Mouse (Mus musculus) hindbrain, embryonic 16.5 days (tissue): ENCODE measurements around the gene Arhgap8. TPM values are rescaled to one million over a fixed set of nuclear protein-coding genes. Genes with fewer than 3 reads are reported as not detected.
"Not testable (repeated sequence)": the region's sequence is repeated elsewhere in the genome, so short reads cannot be mapped to it uniquely, and the experiment has no call there.

Source experiments
- ATAC-seq: fragments of 200-750 bp; cut with Nextera tagmentation; 2 replicates; pipeline ENCODE4 v1.8.0; 2017; ENCODE audit warnings: moderate TSS enrichment, moderate library complexity
- H3K27ac ChIP-seq: fragments of 300-500 bp; sonication (generic); 2 replicates; pipeline ENCODE4 v1.5.1; 2014; ENCODE audit warnings: low read depth, mild to moderate bottlenecking, control low read depth, low read length, moderate library complexity
- H3K27me3 ChIP-seq: fragments of 300-500 bp; sonication (generic); replicated peaks from 2 replicates; pipeline ENCODE4 v1.6.1; 2014; ENCODE audit warnings: low read length; ENCODE audit not compliant: control insufficient read depth, insufficient read depth
- H3K36me3 ChIP-seq: fragments of 300-500 bp; sonication (generic); 2 replicates; pipeline ENCODE4 v1.6.1; 2014; ENCODE audit warnings: mild to moderate bottlenecking, low read length, moderate library complexity, mixed read lengths; ENCODE audit not compliant: control insufficient read depth, insufficient read depth
- H3K4me1 ChIP-seq: fragments of 300-500 bp; sonication (generic); 2 replicates; pipeline ENCODE4 v1.6.1; 2014; ENCODE audit warnings: low read depth, low read length; ENCODE audit not compliant: control insufficient read depth, insufficient read depth
- H3K4me2 ChIP-seq: fragments of 300-500 bp; sonication (generic); 2 replicates; pipeline ENCODE4 v1.6.1; 2014; ENCODE audit warnings: mild to moderate bottlenecking, low read length, control low read depth, moderate library complexity
- H3K4me3 ChIP-seq: fragments of 300-500 bp; sonication (generic); 2 replicates; pipeline ENCODE4 v1.5.1; 2014; ENCODE audit warnings: mild to moderate bottlenecking, low read length, control low read depth, moderate library complexity
- H3K9ac ChIP-seq: fragments of 300-500 bp; sonication (generic); 2 replicates; pipeline ENCODE4 v1.6.1; 2014; ENCODE audit warnings: low read depth, mild to moderate bottlenecking, control low read depth, low read length, moderate library complexity
- H3K9me3 ChIP-seq: fragments of 300-500 bp; sonication (generic); 2 replicates; pipeline ENCODE4 v1.6.1; 2014; ENCODE audit warnings: mild to moderate bottlenecking, low read length, moderate library complexity; ENCODE audit not compliant: control insufficient read depth
- WGBS: fragments of 180-500 bp; shearing (Covaris S2); extraction: QIAGEN DNeasy Blood & Tissue Kit; methylation state at CpG from one replicate; pipeline ENCODE4 v1.1.7; 2014; 5-methylcytosine and 5-hydroxymethylcytosine counted together
- polyA plus RNA-seq: library from polyadenylated mRNA; unstranded; fragments of >200 nt; fragmentation: Nextera tagmentation; extraction: Ambion mirVana; gene quantifications from 2 replicates; pipeline ENCODE4 v1.2.1, GENCODE M21; 2015

Arhgap8 gene
- polyA plus RNA-seq, 1 experiment from 2014 or later = 0.61 TPM

DNA sequence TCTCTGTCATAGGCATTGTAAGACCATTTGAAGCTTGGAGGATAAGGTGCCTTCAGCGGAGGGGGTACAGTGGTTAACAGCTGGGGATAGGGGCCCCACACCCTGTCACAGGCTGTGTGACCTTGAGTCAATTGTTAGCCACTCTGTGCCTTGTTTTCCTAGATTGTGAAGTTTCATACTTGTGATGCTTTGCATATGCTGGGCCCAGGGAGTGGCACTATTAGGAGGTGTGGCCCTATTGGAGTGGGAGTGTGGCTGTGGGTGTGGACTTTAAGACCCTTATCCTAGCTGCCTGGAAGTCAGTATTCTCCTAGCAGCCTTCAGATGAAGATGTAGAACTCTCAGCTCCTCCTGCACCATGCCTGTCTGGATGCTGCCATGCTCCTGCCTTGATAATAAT lies 3.8 kb downstream of the Arhgap8 start:
- H3K9me3 ChIP-seq, H3K4me3 ChIP-seq, H3K36me3 ChIP-seq, H3K27ac ChIP-seq, H3K4me2 ChIP-seq, ATAC-seq, H3K9ac ChIP-seq: not testable (repeated sequence)
- Histone ChIP-seq H3K4me1 (peaks cover 13% of the 10 kb centered on the region), H3K27me3 (peaks cover 13% of the 10 kb centered on the region)
- WGBS = 87% methylated on average over 1 of the region's 1 CpGs

DNA sequence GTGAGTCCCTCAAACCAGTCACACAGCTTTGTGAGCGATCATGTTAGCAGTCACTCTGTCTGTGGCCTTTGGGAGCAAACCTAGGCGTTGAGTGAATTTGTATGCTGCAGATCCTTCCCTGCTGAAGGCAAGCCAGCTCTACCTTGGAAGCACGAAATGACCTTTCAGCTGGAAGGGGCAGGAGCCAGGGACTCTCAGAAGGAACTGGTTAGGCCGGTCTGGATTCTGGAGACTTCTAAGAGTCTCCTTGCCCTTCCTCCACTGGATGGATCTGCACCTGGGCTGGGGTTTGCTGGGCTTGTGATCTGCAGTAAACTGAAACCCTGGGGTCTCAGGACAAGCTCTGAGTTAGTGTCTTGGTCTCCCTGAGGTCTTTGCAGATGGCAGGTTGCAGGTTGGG lies 4.3 kb downstream of the Arhgap8 start:
- H3K9me3 ChIP-seq = no peaks in the 10 kb centered on the region
- H3K9ac ChIP-seq = no peak overlapping the region
- peaks cover 18% of the 10 kb centered on the region for H3K4me1 ChIP-seq
- ATAC-seq = no peak
- H3K4me3 ChIP-seq = no peak overlapping the region
- H3K4me2 ChIP-seq = no peak overlapping the region
- H3K27ac ChIP-seq = no peak overlapping the region
- peaks cover 12% of the 10 kb centered on the region for H3K27me3 ChIP-seq
- 77% methylated on average over 4 of the region's 4 CpGs for WGBS
- H3K36me3 ChIP-seq = no peaks in the 10 kb centered on the region

DNA sequence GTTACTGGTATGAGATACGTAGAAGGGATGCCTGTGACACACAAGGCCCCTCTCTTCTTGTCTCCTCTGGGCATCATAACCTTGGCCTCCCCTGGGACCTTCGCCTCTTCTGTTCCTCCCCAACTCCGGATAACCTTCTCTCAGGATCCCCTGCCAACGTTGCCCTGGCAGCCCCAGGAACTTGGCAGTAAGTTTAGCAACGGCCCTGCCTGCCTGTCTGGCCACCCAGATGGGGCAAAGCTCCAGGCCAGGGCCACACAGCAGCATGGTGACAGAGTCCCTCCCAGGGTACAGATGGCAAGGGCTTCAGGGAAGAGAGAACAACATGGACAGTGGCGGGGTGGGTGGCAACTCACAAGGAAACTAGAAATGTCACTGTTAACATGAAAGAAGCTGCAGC lies 9.8 kb downstream of the Arhgap8 start:
- Histone ChIP-seq H3K4me3 (no peak overlapping the region), H3K4me2 (no peak overlapping the region), H3K36me3 (no peaks in the 10 kb centered on the region), H3K27me3 (no peaks in the 10 kb centered on the region), H3K27ac (no peak overlapping the region), H3K4me1 (peaks cover 12% of the 10 kb centered on the region; the same call in 1 of the 2 replicates), H3K9ac (no peak overlapping the region), H3K9me3 (no peaks in the 10 kb centered on the region)
- 56% methylated on average over 6 of the region's 6 CpGs for WGBS
- peak; percentile 74 for ATAC-seq

DNA sequence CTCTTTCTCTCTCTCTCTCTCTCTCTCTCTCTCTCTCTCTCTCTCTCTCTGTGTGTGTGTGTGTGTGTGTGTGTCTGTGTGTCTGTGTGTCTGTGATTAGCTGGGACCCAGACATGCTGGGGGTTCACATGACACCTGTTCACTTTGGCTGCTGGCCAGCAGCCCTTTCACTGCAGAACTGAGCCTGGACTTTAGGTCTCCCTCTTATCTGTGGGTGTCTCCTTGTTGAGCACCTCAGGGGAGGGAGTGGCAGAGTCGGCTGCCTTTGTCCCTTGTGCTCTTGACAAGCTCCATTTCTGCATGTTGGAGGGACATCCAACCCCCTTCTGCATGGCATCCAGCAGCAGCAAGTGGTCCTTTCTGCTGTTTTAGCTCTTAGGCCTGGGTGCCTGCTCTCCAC lies 11.0 kb downstream of the Arhgap8 start:
- H3K4me2 ChIP-seq = no peak overlapping the region
- no peak overlapping the region for H3K4me3 ChIP-seq
- H3K9me3 ChIP-seq = no peaks in the 10 kb centered on the region
- 40% methylated on average over 1 of the region's 1 CpGs for WGBS
- H3K4me1 ChIP-seq = peaks cover 12% of the 10 kb centered on the region; the same call in 1 of the 2 replicates
- H3K36me3 ChIP-seq = no peaks in the 10 kb centered on the region
- H3K27ac ChIP-seq = no peak overlapping the region
- H3K27me3 ChIP-seq = no peaks in the 10 kb centered on the region
- ATAC-seq = no peak
- no peak overlapping the region for H3K9ac ChIP-seq

DNA sequence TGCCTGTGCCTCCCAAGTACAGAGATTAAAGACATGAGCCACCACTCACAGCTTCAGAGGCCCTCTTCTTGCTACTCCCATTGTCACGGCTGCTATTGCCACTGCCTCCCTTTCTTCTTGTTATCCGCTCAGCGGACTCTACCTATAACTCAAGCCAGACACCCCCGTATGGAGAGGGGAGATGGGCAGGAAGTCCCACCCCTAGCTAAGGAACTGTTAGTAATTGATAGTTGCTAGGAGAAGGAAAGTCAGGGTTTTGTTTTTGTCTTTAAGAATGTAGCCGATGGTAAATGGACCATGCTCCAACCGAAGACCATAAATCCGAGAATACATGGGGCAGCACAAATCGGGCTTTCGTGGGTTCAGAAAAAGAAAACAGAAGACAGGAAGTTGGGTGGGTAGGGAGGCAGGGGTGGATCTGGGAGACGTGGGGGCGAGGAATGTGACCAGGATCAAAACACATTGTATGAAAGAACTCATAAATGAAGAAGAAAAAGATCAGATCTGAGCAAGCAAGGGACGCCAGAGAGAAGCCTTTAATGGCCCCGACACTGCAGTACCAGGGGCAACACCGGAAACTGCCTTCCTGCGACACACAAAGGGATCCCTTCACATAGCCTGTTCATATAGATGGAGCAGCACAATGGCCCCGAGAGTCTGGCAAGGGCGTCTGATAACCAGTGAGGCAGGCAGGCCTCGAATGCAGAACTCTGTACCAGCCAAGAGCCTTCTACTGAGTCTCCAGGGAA lies 12.0 kb downstream of the Arhgap8 start:
- no peak overlapping the region for H3K4me3 ChIP-seq
- no peak overlapping the region for H3K4me2 ChIP-seq
- 49% methylated on average over 18 of the region's 18 CpGs for WGBS
- H3K36me3 ChIP-seq = no peaks in the 10 kb centered on the region
- no peaks in the 10 kb centered on the region for H3K27me3 ChIP-seq
- H3K27ac ChIP-seq = no peak overlapping the region
- no peak overlapping the region for H3K9ac ChIP-seq
- H3K9me3 ChIP-seq = no peaks in the 10 kb centered on the region
- ATAC-seq = no peak
- H3K4me1 ChIP-seq = peaks cover 20% of the 10 kb centered on the region

DNA sequence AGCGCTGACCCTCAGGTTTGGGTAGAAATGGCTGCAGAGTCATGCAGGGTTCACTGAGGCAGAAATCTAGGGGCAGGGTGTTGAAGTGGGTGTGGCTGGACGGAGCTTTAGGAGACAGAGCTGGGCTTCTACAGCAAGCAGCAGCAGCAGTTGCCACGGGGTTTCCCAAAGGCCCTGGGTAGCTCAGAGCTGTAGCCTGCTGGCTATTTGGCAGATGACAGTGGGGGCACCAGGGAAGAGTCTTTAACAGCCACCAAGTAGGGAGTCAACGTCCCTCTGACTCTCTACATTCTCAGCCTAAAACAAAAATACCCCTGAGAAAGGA lies 12.5 kb downstream of the Arhgap8 start:
- 59% methylated on average over 4 of the region's 4 CpGs for WGBS
- no peaks in the 10 kb centered on the region for H3K27me3 ChIP-seq
- ATAC-seq = no peak
- peaks cover 20% of the 10 kb centered on the region for H3K4me1 ChIP-seq
- no peaks in the 10 kb centered on the region for H3K36me3 ChIP-seq
- no peaks in the 10 kb centered on the region for H3K9me3 ChIP-seq
- H3K9ac ChIP-seq = no peak overlapping the region
- H3K4me2 ChIP-seq = no peak overlapping the region
- no peak overlapping the region for H3K4me3 ChIP-seq
- H3K27ac ChIP-seq = no peak overlapping the region

DNA sequence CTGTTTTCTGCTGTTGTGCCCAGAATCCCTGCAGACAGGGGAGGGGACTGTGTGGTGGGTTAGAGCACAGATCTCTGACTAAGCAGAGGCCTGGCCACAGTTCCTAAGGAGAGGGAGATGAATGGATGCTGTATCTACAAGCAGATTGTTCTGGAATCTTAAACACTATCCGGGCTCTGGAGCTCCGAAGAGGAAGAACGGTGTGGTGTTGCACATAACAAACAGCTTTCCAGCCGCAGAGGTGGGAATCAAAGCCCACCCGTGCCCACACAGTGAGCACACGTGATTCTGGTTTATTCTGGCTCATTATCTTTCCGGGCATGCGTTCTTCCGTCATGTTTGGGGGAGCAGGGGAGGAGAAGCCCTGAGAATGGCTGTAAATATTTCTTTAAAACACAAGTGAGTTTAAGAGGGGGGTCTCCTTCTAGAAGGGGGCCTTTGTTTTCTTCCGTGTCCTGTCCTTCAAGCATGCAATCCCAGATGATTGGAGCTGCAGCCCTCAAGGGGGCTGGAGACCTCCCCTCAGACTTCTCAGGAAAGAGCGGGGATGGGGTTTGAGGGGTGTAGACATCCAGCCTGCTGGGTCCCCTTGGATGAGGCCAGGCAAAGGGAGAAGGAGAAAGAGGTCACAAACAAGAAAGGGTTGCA lies 16.6 kb downstream of the Arhgap8 start:
- H3K4me2 ChIP-seq = peak overlapping the region; percentile 20; the same call in 1 of the 2 replicates

DNA sequence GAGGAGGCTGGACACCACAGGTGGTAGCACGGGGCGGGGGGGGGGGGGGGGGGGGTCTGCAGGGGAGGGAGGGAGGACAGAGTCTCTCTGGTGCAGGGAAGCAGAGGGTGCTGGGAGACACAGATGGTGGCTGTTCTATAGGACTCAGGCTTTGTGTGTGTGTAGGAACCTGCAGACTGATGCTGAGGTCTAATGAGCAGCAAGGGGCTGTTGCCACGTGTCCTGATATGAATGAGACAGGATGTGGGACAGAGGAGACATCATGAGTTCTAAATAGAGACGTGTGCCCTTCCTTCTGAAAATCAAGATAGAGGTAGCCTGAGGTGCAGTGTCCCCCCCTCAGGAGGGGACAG lies 17.1 kb downstream of the Arhgap8 start:
- Histone ChIP-seq H3K27me3 (no peaks in the 10 kb centered on the region), H3K4me3 (no peak overlapping the region), H3K9me3 (no peaks in the 10 kb centered on the region), H3K4me1 (peaks cover 8% of the 10 kb centered on the region), H3K9ac (peak overlapping the region; percentile 15; the same call in 1 of the 2 replicates), H3K27ac (peak overlapping the region; percentile 71; the same call in 1 of the 2 replicates), H3K36me3 (no peaks in the 10 kb centered on the region), H3K4me2 (no peak overlapping the region; the same call in 1 of the 2 replicates)
- 33% methylated on average over 2 of the region's 4 CpGs for WGBS
- ATAC-seq = 0 out of 2 replicates have a peak, but pooled peaks have one; percentile 41

More for the DNA sequence above, 16.6 kb downstream of the Arhgap8 start:
- 36% methylated on average over 11 of the region's 11 CpGs for WGBS
- Histone ChIP-seq H3K27ac (peak overlapping the region; percentile 71; the same call in 1 of the 2 replicates), H3K9ac (no peak overlapping the region), H3K4me1 (peaks cover 8% of the 10 kb centered on the region), H3K27me3 (no peaks in the 10 kb centered on the region), H3K36me3 (no peaks in the 10 kb centered on the region), H3K4me3 (no peak overlapping the region), H3K9me3 (no peaks in the 10 kb centered on the region)
- peak; percentile 84 for ATAC-seq

DNA sequence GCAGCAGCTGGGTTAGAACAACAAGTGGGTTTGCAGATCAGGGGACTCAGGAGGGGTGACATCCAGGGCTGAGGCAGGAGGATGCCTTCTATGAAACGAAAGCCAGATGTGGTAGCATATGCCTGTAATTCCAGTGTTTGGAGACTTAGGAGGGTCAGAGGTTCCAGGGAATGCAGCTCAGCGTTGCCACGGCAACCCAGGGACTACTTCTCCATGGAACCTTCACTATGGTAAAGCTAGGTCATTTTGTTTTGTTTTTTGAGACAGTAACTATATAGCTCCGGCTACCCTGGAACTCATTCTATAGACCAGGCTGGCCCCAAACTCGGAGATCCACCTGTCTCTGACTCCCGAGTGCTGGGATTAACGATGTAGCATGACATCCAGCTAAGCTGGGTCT lies 18.4 kb downstream of the Arhgap8 start:
- H3K4me1 ChIP-seq = peaks cover 8% of the 10 kb centered on the region
- ATAC-seq = no peak
- 93% methylated on average over 7 of the region's 7 CpGs for WGBS

More for the DNA sequence above, 18.4 kb downstream of the Arhgap8 start:
- no peaks in the 10 kb centered on the region for H3K9me3 ChIP-seq
- H3K27me3 ChIP-seq = no peaks in the 10 kb centered on the region
- H3K4me2 ChIP-seq = no peak overlapping the region
- no peak overlapping the region for H3K4me3 ChIP-seq
- H3K27ac ChIP-seq = no peak overlapping the region
- H3K36me3 ChIP-seq = no peaks in the 10 kb centered on the region
- H3K9ac ChIP-seq = no peak overlapping the region
